Mouse (Mus musculus) cerebellum, adult 2 months (tissue): ENCODE measurements around the gene 5730522E02Rik.

Experiments used
- CTCF ChIP-seq: fragments of 200-500 bp; IDR thresholded peaks from 2 replicates; pipeline ENCODE4 v1.5.1; 2011; ENCODE audit warnings: low read depth, mild to moderate bottlenecking, control low read depth, low read length, moderate library complexity, borderline replicate concordance; ENCODE audit not compliant: insufficient read depth
- POLR2A ChIP-seq: fragments of 200-500 bp; IDR thresholded peaks from 2 replicates; pipeline ENCODE4 v1.6.1; 2011; ENCODE audit warnings: low read length, control low read depth, borderline replicate concordance; ENCODE audit not compliant: insufficient read depth

DNA sequence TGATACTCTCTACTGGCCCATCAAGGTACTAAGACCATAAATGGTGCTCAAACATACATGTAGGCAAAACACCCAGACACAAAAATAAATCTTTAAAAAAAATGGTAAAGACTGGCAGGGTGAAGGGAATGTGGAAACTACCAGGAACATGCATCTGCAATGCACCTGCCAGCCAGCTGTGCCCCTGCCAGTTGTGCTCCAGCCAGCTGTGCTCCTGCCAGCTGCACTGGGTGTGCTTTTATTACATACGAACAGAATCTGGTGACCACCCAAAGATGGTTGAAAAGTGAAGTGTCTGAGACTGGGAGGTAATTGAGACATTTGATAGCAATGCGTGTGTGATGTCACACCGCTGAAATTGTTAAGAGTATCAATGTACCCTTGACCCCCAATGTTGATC is 98.4 kb downstream of the 5730522E02Rik start:
- TF ChIP-seq CTCF (no peak), POLR2A (no peak)
